Mouse (Mus musculus) retina, adult 2 months (tissue): ENCODE results near the gene Syt16.
A peak's percentile ranks its signal among the peaks of the same experiment; 100 is the strongest.

ENCODE experiments used
- DNase-seq: peaks from one replicate; pipeline ENCODE4 v3.0.0-alpha.2; 2012; ENCODE audit warnings: low read depth, low spot score

The Syt16 gene

DNA sequence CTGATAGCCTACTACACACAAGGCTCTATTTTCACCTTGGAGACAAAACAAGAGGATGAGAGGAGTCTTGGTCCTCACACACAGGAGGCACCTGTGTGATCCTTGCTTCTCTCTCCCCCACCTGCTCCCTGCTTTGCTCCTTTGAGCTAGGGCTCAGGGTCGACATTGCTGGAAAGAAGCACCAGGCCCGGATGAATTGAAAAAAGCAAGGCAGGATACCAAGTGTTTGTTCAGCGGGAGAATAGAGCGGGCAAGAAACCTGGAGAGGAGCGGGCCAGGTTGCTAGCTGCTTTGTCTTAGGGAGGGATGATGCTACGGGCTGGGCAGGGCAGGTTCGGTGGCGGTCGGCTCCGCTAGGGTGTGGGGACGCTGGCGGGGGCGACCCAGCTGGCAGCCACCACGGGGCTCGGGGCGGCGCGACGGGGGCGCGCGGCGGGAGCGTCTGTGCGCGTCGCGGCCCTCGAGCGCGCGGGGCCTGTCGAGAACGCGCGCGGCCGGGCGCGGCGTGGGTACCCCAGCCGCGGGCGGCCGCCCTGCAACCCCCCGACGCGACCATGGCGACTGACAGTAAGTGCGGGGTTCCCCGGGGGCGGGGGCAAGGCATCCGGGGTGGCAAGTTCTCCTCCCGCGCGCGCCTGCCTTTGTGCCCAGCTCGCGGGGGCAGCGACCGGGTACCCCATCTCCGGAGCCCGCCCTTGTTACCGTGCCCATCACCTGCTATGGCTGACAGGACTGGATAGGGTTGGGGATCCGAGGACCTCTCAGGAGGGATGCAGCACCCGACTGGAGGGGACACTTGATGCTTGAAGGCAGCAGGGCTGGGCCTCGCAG, at the start of gene Syt16:
Syt16 (plus strand) TSS at position 365 of the 831 bp plus-strand sequence.
- no peak for DNase-seq

DNA sequence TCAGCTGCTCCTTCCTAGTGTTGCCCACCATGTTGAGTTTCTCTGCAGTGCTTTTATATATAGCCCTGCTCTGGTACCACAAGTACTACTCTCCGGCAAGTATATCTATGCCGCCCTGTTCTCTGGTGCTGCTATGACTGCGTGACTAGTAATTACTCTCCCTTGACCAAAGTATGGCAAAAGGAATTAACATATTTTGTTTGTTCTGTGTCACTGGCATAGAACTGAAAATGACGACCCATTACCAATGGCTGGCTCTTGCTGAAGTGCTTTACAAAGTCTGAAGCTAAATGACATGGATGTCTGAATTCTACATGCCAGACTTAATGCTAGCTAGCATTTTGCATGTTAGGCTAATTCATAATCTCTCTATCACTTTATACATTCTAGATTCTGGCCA, 49.0 kb upstream of the Syt16 start:
- no peak for DNase-seq

DNA sequence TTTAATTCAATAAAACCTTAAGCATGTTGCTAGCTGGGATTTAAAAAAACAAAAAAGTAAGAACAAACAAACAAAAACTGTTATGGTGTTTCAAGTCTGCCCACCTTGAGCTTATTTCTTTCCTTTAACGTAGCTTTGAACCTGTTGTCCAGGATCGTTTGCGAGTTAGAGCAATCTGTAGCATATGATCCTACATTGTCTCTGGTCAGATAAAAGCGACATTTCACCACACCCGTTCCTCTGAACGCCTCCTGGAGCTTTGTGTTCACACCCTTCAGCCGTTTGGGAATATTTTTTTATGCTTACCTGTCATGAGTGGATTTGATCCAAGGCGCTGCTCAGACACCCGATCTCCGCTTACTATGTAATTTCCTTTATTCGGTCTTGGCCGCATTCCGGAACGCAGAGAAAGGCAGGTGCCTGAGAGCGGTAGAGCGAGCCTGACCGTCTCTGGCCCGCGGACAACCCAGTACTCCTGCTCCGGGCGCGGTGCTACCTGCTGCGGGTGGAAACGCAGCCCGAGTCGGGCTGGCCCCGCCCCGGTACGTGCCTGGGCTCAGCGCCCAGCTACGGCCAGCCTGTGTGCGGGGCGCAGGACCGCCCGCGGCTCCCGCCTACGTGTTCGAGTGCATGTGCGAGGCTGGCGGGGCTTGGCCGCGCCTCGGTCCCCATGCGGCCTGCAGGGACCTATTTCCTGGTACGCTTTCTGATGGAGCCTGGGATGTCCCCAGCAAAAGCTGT, 48.0 kb upstream of the Syt16 start:
- DNase-seq = peak; percentile 23

DNA sequence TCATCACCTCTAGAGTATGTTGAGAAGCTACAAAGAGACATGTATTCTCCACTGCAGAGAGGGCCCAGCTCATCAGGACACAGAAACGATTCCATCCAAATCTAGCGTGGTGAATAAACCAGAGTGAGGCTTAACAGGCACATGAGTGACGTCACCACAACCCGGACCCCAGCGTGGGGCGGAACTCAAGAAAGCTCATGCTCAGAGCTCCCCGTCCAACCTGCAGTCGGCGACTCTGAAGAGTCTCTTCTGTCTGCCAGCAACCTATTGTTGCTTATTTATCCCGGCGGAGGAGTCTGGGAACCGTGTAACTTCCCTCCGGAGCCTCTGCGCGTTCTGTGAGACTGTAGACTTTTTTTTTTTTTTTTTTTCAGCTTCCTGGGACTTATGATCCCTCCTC, 44.6 kb upstream of the Syt16 start:
- DNase-seq = no peak

DNA sequence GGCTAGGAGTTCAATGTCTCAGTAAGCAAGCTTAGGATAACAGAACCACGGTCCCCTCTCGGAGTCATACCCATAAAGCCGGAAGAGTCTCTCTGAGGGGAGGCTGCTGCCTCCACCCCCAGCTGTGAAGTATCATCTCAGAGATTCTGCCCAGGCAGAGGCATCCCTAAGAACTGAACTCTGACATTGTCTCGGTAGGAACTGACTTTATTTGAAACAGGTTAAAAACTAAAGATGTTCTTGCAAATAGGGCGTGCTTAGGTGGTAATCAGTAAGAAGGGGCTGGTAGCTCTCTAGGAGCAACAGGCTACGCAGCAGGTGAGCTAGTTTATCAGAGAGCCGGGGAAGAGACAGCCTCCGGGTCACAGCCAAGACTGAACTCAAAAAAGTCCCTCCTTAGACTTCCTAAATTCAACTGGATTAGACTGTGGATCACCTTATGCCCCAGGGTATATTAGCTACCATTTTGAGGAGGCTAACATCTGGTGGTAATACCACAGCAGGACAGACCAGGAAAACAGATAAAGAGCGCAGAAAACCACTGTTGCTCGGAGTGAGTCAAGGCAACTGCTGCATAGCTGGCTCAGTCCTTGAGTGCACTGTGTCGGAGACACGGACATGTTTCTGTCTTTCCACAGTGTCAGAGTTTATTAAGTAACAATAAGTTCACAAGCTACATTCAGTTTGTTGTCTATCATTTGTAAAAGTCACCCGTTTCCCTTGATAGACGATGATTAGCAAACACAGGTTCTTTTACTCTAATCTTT, 43.9 kb upstream of the Syt16 start:
- no peak for DNase-seq

DNA sequence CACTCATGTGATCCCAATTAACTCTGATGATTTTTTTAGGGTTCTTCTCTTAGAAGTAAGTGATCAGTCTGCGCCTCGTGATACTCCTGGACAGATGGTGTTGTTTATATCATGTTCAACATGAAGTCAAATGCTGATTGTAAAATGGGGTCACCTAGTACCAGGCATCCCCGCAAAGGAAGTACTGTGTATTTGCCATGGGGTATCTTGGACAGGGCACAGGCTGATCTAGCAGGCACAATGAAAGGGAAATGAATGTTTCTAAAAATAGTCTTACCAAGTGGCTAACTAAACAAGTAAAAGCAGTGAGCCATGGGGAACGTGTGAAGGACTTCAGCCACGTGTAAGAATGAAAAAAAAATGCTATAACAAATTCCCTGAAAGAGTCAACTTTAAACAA, 42.7 kb upstream of the Syt16 start:
- DNase-seq = no peak

DNA sequence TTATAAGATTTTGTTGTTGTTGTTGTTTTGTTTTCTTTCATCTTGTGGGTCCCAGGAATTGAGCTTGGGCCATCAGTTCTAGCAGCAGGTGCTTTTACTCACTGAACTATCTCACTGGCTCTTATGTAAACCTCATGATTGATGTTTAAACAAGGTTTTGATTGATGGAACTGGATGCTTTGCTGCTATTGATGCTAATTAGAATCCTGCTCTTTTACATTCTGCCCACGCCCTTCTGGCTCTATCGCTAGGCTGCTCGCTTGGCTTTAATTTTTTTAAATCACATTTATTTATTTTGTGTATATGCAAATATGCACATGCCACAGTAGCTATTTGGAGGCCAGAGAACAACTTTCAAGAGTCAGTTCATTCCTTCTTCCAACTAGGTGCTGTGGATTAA, 39.8 kb upstream of the Syt16 start:
- DNase-seq = no peak

DNA sequence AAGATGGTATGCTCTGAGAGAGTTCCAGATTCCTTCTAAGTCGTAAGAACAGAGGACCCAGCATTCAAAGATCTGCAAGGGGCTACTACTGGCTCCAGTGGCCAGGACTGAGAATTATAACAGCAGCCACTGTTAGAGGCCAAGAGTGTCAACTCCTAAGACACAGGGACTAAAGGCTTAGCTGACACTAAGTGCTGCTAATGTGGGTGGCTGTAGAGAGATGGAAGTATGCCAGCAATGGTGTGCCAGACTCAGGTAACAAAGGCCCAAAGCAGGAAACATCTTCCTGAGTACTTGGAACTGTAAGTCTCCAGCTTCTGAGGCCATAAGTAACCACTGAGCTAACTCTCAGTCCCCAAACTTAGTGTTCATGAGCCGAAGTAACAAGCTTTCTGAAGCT, 38.6 kb upstream of the Syt16 start:
- DNase-seq = no peak

DNA sequence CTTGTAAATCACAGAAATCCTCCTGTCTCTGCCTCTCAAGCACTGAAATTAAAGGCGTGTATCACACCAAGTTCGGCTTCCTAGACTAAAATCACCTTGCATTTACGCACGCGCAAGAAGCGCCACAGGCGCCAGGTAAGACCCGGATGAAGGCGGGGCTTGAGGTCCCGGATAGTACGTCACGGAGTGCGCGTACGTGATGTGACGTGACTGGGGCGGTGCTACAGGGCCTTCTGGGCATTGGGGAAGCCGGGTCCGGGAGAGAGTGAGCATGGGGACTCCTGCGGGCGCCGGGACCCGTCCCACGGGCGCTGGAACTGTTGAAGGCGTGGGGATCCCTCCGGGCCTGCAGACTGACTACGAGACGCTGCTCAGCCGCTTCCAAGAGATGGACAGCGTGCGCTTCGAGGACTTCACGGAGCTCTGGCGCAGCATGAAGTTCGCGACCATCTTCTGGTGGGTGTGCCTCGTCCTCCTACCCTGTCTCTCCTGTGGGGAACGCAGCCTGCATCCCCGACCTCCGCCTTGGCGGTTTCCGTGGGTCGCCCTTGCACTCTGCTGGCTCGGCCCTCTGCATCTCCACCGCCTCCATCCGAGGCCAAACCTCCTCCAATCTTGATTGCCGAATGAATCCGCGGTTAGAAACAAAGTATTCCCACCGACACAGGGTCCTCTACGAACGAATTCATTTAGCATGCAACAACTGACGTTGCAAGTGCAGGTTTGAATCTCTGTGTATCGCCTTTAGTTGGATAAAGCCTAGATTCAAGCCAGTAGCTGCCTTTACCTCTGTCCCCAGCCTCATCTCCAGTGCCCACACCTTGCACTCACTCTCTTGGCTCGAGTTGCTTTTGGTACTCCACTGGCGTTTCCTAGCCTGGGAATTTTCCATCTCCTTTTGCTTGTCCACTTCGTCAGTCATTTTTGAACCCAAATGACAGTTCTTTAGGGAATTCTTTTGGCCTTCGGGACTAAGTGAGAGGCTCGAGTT, 32.9 kb upstream of the Syt16 start, which contains the start of gene Snapc1:
Snapc1 (plus strand) TSS at position 191 of the 991 bp plus-strand sequence.
- DNase-seq = peak; percentile 96

DNA sequence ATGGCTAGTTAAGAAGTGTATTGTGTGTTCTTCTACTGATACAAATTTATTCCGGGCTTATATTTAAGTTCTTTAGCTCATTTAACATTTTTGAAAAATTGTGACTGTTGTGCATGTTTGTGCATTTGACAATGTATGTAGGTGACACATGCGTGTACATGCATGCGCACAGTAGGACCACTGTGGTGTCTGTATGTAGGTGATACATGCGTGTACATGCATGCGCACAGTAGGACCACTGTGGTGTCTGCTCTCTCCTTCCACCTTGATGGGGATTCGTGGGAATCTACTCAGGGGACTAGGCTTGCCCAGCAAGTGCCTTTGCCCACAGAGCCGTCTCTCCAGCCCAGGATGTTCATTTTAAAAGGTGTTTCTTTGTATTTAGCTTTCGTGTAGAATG, 28.3 kb upstream of the Syt16 start:
- no peak for DNase-seq

DNA sequence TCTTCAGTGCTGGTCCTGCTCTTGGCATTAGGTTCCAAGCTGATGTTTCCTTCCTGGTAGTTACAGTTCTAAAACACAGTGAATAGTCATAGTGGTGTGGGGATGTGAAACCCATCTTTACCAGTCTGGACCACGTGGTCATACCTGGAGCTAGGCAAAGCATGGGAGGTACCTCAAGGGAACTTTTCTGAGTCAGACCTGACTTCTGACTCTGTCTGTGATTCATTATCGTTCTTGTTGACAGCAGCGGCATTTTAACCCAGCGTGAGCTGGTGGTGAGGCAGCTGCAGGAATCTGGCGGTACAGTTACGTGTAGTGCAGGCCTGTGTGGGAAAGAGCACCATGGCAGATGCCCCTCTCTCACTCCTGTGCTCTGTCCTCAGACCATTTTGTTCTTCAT, 22.9 kb upstream of the Syt16 start:
- no peak for DNase-seq

DNA sequence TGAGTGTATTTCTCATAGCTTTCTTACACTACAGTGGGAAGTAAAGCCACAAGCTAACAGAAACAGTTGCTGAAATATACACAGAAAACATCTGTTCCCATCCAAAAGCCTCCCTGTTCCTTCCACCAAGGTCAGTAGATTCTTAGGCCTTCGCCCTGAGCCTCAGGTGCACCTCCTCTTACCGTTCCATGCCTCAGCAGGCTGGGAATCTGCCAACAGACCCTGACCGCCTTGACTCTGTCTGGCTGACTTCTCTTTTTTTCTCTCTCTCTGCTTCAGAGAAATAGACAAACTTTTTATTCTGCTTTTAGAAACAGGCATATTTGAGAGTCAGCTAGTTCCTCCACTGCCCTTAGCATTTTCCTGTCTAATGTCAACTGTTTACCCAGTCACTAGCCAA, 19.3 kb upstream of the Syt16 start:
- DNase-seq = no peak

DNA sequence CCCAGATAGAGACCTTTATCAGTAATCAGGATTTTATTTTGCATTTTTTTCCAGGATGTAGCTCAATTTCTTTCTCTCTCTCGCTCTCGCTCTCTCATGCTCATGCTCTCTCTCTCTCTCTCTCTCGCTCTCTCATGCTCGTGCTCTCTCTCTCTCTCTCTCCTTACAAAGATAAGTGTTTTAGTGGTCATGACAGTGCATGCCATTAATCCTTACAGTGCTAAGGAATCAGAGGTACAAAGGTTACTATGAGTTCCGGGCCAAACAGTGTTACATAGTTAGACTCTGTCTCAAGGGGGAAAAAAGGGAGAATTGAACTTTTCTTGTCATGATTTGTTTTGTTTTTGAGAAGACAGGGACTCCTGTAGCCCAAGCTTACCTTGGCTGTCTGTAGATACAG, 17.8 kb upstream of the Syt16 start:
- no peak for DNase-seq

DNA sequence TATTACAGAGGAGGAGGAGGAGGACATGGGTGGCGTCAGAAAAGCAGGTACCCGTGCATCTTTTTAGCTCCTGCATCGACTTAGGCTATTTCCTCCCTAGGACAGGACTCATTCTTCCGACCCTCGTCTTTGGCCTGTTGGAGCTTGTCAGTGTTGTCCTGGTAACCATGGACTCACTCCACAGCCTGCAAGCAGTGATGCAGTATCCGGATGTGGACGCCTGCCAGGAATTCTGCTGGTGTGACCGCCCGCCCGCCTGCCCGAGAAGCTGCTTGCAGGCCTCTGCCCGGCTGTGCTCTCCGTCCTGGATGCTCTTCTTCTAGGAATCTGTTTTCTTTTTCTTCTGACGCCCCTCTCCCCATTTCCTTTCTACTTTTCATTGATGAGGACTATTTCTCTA, 14.9 kb upstream of the Syt16 start:
- no peak for DNase-seq

DNA sequence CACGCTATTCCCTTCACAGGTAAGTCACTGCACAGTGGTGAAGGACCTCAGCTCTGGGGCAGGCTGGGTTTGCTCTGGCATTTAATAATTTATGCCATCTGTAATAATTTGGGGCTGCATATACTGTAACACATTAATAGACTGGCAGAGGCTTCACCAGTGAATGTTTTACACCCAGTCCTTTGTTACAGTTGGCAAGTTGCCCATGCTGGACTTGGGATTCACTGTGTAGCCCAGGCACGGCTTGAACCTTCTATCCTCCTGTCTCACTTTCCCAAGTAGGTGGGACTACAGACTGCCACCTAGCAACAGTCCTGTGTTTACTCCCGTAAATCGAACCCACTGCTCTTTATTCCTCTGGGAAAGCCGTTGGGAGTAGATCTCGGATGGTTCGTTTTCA, 11.2 kb upstream of the Syt16 start:
- DNase-seq = no peak

DNA sequence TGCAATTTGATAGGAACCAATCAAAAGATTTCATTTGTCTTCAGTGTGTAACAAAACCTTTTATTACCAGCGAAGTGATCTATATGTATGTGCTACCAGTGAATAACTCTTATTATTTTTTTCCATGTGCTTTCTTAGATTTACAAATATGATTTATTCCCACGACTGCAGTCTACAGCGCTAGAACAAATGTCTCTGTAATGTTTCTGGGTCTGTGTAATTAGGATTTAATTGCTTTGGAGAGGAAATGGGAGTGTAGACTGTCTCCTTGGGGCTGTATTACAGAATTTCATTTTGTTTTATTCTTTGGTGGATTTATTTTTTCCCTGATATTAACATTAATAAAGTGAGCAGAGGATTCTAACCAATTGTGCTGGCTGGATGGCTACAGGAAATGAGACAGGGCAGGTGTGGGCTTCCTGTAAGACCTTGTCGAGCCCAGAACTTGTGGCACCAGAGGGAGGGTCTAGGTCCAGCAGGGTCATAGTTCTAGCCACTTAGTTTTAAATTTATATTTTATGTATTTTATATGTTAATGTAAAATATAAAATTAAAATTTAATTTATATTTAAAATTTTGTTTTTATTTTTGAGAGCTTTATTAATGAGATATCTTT, 9.0 kb upstream of the Syt16 start:
- no peak for DNase-seq

DNA sequence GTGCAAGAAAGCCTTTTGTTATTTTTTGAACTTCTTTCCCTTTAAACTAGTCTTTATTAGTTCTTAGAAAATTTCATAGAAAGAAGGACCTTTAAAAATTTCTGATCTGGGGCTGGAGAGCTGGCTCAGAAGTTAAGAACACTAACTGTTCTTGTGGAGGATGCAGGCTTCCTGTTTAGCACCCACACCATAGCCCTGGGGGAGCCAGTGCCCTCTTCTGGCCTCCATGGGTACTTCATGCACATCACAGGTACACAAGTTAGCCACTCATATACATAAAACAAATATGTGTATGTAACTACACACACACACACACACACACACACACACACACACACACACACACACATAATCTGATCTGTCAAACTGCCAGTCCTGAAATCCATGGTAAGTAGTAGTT, 7.9 kb upstream of the Syt16 start:
- DNase-seq = no peak

DNA sequence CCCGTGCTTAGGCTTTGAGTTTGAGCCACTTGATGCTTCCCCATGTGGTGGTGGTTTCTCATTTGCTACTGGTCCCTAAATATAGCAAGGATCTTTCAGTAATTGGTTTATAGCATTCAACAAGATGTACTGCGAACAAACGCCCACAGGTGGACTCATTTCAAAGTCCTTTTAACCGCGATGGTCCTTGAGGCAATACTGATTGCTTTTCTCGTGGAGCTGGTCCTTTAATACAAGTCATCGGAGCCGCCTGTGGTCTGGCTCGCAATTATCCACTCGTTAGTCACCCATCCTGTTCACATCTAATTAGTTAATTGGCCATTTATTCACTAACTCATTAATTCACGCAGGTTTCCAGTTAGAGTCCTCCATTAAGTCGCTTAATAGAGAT, 560 bp upstream of the Syt16 start:
- DNase-seq = no peak

DNA sequence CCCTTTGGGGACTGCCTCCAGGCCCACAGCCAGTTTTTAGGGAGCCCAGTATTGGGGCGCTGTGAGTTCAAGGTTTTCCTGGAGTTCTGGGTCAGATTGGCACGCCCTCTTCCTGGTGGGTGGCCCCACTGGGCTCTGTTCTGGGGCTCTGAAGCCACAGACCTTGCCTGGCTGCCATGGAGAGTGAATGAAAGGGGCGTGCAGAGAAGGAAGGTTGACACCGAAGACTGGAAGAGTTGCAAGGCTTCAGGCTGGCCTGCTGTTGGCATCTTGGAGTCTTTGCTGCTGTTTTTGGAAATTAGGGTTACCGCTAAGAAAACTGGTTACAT, 631 bp downstream of the Syt16 start:
- DNase-seq = no peak

DNA sequence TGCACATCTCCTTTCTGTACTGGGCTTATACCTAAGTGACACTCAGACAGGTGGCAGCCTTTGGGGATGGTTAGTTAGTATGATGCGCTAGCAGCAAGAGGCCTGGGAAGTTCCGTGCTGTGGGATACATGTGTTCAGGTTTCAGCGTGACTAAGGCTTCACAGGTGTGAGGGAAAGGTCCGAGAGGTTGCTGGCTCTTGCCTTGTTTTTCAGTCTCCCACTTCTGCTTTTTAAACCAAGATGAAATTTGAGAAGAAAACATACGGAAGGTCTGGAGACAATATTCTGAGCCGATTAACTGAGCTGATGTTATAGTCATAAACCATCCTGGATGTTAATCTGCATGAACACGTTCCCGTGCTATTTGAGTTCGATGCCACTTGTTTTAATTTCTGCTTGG, 5.0 kb downstream of the Syt16 start:
- no peak for DNase-seq

DNA sequence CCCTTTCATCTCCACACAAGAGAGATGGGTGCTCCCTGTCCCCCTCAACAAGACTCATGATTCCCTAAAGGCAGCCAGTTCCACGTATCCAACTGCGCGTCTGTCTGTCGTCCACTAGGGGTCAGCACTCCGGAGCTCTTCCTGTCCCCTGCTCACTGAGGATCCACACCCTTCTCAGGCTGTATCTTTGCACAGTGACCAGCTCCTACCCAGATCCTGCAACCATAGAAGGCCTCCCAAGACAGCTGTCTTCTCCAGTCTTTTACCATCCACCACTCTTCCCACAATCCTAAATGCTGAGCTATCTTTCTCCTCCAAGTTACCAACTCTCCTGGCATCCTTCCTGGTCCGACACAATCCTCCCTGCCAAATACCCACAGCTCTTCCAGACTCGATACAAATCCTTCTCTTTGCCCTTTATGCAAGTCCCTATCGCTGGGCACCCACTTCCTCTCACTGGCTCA, 12.0 kb downstream of the Syt16 start:
- peak; percentile 30 for DNase-seq
